Mouse (Mus musculus) ES-E14 (cell line): ENCODE data around the gene Prex1. TPM values are rescaled to one million over a fixed set of nuclear protein-coding genes. Genes with fewer than 3 reads are reported as not detected.
A peak's percentile ranks its signal among the peaks of the same experiment; 100 is the strongest.

ENCODE experiments used
- DNase-seq: peaks from one replicate; pipeline ENCODE4 v3.0.0-alpha.2; 2013; ENCODE audit warnings: low read depth, low spot score
- H3K27ac ChIP-seq: 2 replicates; pipeline ENCODE4 v1.5.1; 2012; ENCODE audit warnings: low read depth, mild to moderate bottlenecking, low read length, moderate library complexity, mixed read lengths; ENCODE audit not compliant: poor library complexity, insufficient read depth, severe bottlenecking
- H3K36me3 ChIP-seq: 2 replicates; pipeline ENCODE4 v1.6.1; 2012; ENCODE audit warnings: mild to moderate bottlenecking, low read length, moderate library complexity, mixed read lengths; ENCODE audit not compliant: control insufficient read depth, poor library complexity, insufficient read depth, severe bottlenecking
- H3K4me1 ChIP-seq, 2 experiments: fragments of 150-350 bp in 1 of 2; sonication (generic) in 1 of 2; 2 replicates each; pipeline ENCODE4 v1.6.1; 2012; ENCODE audit warnings: low read length in 2 of 2, mild to moderate bottlenecking in 1 of 2, mixed read lengths in 1 of 2; ENCODE audit not compliant: control insufficient read depth in 2 of 2, insufficient read depth in 2 of 2, poor library complexity in 1 of 2
- H3K4me3 ChIP-seq, 2 experiments: fragments of 150-350 bp in 1 of 2; sonication (generic) in 1 of 2; 2 replicates each; pipeline ENCODE4 v1.5.1; 2012; ENCODE audit warnings: low read length in 2 of 2, low read depth in 1 of 2, mild to moderate bottlenecking in 1 of 2, mixed read lengths in 1 of 2; ENCODE audit not compliant: insufficient read depth in 1 of 2, poor library complexity in 1 of 2, severe bottlenecking in 1 of 2
- H3K9ac ChIP-seq: 2 replicates; pipeline ENCODE4 v1.6.1; 2012; ENCODE audit warnings: low read depth, mild to moderate bottlenecking, low read length, mixed read lengths; ENCODE audit not compliant: poor library complexity, insufficient read depth, severe bottlenecking
- H3K9me3 ChIP-seq: fragments of 150-350 bp; sonication (generic); 2 replicates; pipeline ENCODE4 v1.6.1; 2012; ENCODE audit warnings: low read depth, mild to moderate bottlenecking, low read length; ENCODE audit not compliant: control insufficient read depth, insufficient read depth
- CHD2 ChIP-seq: IDR thresholded peaks from 2 replicates; pipeline ENCODE4 v1.6.1; 2014; ENCODE audit warnings: mild to moderate bottlenecking, low read depth, low read length, inconsistent platforms
- HCFC1 ChIP-seq: IDR thresholded peaks from 2 replicates; pipeline ENCODE4 v1.6.1; 2012; ENCODE audit warnings: low read length, inconsistent platforms, borderline replicate concordance; ENCODE audit not compliant: insufficient read depth
- MAFK ChIP-seq: IDR thresholded peaks from 2 replicates; pipeline ENCODE4 v1.6.1; 2014; ENCODE audit warnings: mild to moderate bottlenecking, low read depth, low read length, inconsistent platforms; ENCODE audit not compliant: insufficient read depth
- ZC3H11A ChIP-seq: IDR thresholded peaks from 2 replicates; pipeline ENCODE4 v1.6.1; 2012; ENCODE audit warnings: low read depth, mild to moderate bottlenecking, inconsistent platforms, low read length, borderline replicate concordance
- ZNF384 ChIP-seq: IDR thresholded peaks from 2 replicates; pipeline ENCODE4 v1.6.1; 2012; ENCODE audit warnings: low read depth, low read length, inconsistent platforms
- in situ Hi-C, 2 experiments: fragments of 600-800 bp; cut with MboI; formaldehyde crosslinking; loops; one replicate each; pipeline ENCODE4 v1.15.1; 2025; ENCODE audit warnings: low sequenced_read_pairs in 2 of 2, inconsistent platforms in 1 of 2; ENCODE audit not compliant: unreplicated experiment in 2 of 2
- total RNA-seq: library from RNA; depleted of rRNA; stranded (reverse); fragments of 300-350 nt; gene quantifications from 2 replicates; pipeline ENCODE4 v1.2.3, GENCODE M21; 2012

Prex1 gene
- total RNA-seq, 1 experiment = 1.5 TPM

GRCm38 (mm10) chr2:166657451-166658011 lies 56.1 kb downstream of the Prex1 start:
- H3K9me3 ChIP-seq = no peaks in the 10 kb centered on the region
- no peak for DNase-seq
- H3K4me3 ChIP-seq = no peak overlapping the region
- TF ChIP-seq CHD2 = no peak
- TF ChIP-seq MAFK = no peak
- no peak for TF ChIP-seq ZC3H11A
- no peak for TF ChIP-seq ZNF384
- TF ChIP-seq HCFC1 = no peak
- in situ Hi-C loops = no loop called here
- no peak overlapping the region for H3K27ac ChIP-seq
- peaks cover 0 to 33% of the 10 kb centered on the region in 2 experiments; a peak in 3 of 4 replicates for H3K4me1 ChIP-seq
- no peaks in the 10 kb centered on the region for H3K36me3 ChIP-seq
- no peak overlapping the region for H3K9ac ChIP-seq

- in situ Hi-C loops = no loop called here
- Histone ChIP-seq H3K4me1 (peaks cover 0 to 41% of the 10 kb centered on the region in 2 experiments; a peak in 3 of 4 replicates), H3K4me3 (peak overlapping the region; percentile 4 to 13; a peak in 1 of 4 replicates), H3K9me3 (no peaks in the 10 kb centered on the region), H3K27ac (no peak overlapping the region), H3K9ac (no peak overlapping the region), H3K36me3 (no peaks in the 10 kb centered on the region)
- no peak for TF ChIP-seq ZNF384
- peak; percentile 60; the same call in 1 of the 2 replicates for TF ChIP-seq MAFK
- no peak for DNase-seq
Observed at GRCm38 (mm10) chr2:166656630-166657029, 57.0 kb downstream of the Prex1 start.

DNA sequence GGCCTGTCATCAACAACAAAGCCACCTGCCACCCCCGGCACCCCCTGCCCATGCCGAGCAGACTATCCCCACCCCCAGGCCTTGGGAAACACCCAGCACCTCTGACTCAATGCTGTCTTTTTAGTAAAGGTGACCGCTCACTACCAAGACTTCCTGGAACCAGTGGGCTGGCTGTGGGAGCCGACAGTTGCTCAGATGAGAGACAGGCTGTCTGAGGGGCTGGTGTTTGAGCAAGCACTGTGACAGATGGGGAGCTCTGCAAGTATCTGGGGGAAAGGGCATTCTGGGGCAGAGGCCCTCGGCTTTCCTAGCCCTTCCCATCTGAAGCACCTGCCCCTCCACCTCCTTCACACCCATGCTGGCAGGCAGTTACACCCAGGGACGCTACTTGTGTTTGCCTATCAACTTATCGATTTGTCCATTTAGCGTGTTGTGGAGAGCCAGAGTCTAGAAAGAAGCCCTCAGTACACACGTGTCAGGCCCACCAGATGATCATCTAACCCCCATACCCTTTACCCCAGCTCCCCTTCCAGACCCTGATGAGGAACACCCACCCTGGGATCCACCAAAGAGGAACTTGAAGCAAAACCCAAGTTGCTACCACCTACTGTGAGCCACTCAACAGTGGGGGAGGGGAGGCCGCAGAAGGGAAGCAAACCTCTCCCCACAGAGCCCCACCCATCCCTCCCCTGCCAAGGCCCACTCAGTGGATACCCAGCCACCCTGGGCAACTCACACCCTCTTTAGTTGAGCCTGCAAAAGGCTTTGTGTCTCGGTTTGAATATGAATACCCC lies 57.7 kb downstream of the Prex1 start:
- peak; percentile 65 for DNase-seq
- in situ Hi-C loops = no loop called here
- H3K9me3 ChIP-seq = no peaks in the 10 kb centered on the region
- TF ChIP-seq MAFK = no peak
- TF ChIP-seq ZC3H11A = no peak
- TF ChIP-seq ZNF384 = no peak
- TF ChIP-seq CHD2 = no peak
- TF ChIP-seq HCFC1 = no peak
- peak overlapping the region; percentile 4 to 13; a peak in 1 of 4 replicates for H3K4me3 ChIP-seq
- H3K36me3 ChIP-seq = no peaks in the 10 kb centered on the region
- no peak overlapping the region for H3K27ac ChIP-seq
- no peak overlapping the region for H3K9ac ChIP-seq
- H3K4me1 ChIP-seq = peaks cover 0 to 42% of the 10 kb centered on the region in 2 experiments; a peak in 3 of 4 replicates

DNA sequence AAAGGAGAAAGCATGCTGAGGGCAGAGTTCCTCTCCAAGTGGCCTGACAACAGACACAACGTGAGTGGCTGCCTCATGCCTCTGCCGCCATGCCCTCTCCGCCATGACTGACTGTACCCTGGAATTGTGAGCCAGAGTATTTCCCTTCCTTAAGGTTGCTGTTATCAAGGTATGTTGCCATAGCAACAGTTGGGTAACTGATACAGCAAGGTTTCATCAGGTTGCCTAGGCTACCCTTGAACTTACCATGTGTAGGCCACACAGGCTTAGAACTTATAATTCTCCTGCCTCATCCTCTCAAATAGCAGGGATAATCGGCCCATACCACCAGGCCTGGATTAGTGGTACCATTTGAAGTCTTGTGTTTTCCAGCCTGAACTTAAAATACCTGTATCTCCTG lies 58.3 kb downstream of the Prex1 start:
- no peak overlapping the region for H3K9ac ChIP-seq
- peaks cover 0 to 46% of the 10 kb centered on the region in 2 experiments; a peak in 3 of 4 replicates for H3K4me1 ChIP-seq
- no peak overlapping the region for H3K27ac ChIP-seq
- H3K9me3 ChIP-seq = no peaks in the 10 kb centered on the region
- in situ Hi-C loops = no loop called here
- no peak for DNase-seq
- H3K36me3 ChIP-seq = no peaks in the 10 kb centered on the region
- H3K4me3 ChIP-seq = no peak overlapping the region
- TF ChIP-seq ZNF384 (no peak), ZC3H11A (no peak), CHD2 (no peak), HCFC1 (no peak), MAFK (no peak)
